Mouse (Mus musculus): ENCODE data around the gene Cops8. TPM values are rescaled to one million over a fixed set of nuclear protein-coding genes. Genes with fewer than 3 reads are reported as not detected.
A peak's percentile ranks its signal among the peaks of the same experiment; 100 is the strongest.

Gene Cops8
- polyA plus RNA-seq, 1 experiment from 2014 or later = 171 TPM

DNA sequence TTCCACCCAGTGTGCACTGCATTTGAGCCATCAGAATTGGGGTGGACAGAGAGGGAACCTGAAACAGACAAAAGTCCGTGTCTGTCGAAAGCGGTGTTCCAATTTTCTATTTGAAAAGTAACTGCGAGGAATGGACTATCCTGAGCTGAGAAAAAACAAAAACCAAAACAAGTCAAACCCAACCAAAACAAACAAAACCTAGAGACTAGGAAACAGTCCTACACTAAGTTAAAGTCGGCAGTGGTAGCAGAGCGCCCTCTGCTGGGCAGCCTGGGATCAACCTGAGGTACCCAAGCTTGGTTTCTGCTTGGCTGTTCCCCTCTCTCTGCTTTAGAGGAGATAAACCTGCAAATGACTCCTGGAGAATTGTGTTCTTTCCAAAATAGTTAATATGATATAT is 10.0 kb upstream of the Cops8 start:
- Histone ChIP-seq H3K4me1 (0 out of 2 replicates have a peak, but pooled peaks cover 3% of the 10 kb centered on the region), H3K4me2 (replicated peaks) (no peak overlapping the region), H3K27me3 (replicated peaks) (0 out of 2 replicates have a peak, but pooled peaks cover 3% of the 10 kb centered on the region), H3K36me3 (no peaks in the 10 kb centered on the region), H3K27ac (no peak overlapping the region), H3K9me3 (no peaks in the 10 kb centered on the region), H3K9ac (no peak overlapping the region), H3K4me3 (no peak overlapping the region)
- WGBS = 24% methylated on average over 6 of the region's 6 CpGs
- no peak for ATAC-seq (ENCODE audit: low FRiP score, low read depth)

DNA sequence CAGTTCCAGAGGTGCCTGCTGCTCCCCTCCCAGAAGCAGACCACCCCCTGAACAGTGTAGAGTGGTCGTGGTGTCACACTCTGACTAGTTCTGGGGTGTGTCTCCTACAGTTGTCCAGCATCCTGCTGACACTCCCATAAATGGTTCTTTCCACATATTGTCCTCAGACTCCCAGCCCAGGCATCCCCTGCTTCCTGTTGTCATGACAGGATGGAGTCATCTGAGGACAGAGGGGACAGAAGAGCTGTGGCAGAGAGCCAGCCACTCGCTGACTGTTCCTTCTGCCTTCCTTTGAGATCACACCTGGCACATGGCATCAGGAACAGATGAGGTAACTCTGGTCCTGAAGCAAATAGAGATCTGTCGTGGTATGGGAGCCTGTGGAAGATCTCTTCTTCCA is 3.6 kb upstream of the Cops8 start:
- no peak for ATAC-seq (ENCODE audit: low FRiP score, low read depth)
- Histone ChIP-seq H3K36me3 (no peaks in the 10 kb centered on the region), H3K4me2 (replicated peaks) (no peak overlapping the region), H3K4me1 (peaks cover 4% of the 10 kb centered on the region), H3K27ac (no peak overlapping the region), H3K4me3 (no peak overlapping the region), H3K9ac (no peak overlapping the region), H3K27me3 (replicated peaks) (no peaks in the 10 kb centered on the region; the same call in 1 of the 2 replicates), H3K9me3 (no peaks in the 10 kb centered on the region)
- 54% methylated on average over 3 of the region's 3 CpGs for WGBS

DNA sequence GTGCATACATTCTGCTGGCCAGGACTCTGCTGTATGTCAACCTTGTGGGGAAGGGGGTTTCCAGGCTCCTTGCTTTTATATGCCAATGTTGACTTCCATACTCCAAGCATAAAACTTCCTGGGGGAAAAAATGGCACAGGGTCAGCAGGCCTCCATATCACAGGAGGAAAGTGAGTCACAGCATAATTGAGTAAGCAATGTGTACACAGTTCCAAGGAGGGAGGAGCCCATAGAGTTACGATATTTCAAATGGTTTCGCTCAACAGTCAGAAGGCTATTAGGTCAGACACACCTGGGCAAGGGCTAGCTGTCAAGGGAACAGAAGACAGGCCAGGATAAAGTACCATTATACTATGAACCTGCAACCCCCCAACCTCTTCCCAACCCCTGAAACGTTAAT is 1.7 kb upstream of the Cops8 start:
- Histone ChIP-seq H3K9me3 (no peaks in the 10 kb centered on the region), H3K9ac (no peak overlapping the region), H3K36me3 (0 out of 2 replicates have a peak, but pooled peaks cover 7% of the 10 kb centered on the region), H3K4me1 (peaks cover 9% of the 10 kb centered on the region), H3K27ac (no peak overlapping the region), H3K4me3 (no peak overlapping the region), H3K4me2 (replicated peaks) (no peak overlapping the region), H3K27me3 (replicated peaks) (no peaks in the 10 kb centered on the region; the same call in 1 of the 2 replicates)
- no peak for ATAC-seq (ENCODE audit: low FRiP score, low read depth)
- 72% methylated on average over 3 of the region's 3 CpGs for WGBS

DNA sequence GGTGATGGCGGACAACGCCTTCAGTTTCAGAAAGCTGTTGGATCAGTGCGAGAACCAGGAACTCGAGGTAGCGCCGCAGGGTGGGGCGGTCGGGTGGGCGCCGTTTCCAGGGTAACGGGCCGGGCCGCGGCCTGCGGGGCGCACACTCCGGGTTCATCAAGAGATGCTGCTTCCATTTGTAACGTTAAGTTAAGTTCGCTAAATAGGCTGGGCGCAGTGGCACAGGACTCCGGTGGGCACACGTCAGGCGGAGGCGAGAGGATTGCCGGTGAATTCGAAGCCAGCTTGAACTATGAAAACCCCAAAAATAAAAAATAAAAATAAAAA is 743 bp downstream of the Cops8 start:
- peak overlapping the region; percentile 80 for H3K4me2 ChIP-seq (replicated peaks)
- H3K36me3 ChIP-seq = peaks cover 29% of the 10 kb centered on the region
- no peaks in the 10 kb centered on the region for H3K9me3 ChIP-seq
- under 1% methylated on average over 26 of the region's 26 CpGs for WGBS
- peak overlapping the region; percentile 81 for H3K9ac ChIP-seq
- no peak overlapping the region for H3K27ac ChIP-seq
- H3K4me3 ChIP-seq = peak overlapping the region; percentile 63
- no peaks in the 10 kb centered on the region; the same call in 1 of the 2 replicates for H3K27me3 ChIP-seq (replicated peaks)
- peak; percentile 76 for ATAC-seq (ENCODE audit: low FRiP score, low read depth)
- peaks cover 9% of the 10 kb centered on the region for H3K4me1 ChIP-seq

DNA sequence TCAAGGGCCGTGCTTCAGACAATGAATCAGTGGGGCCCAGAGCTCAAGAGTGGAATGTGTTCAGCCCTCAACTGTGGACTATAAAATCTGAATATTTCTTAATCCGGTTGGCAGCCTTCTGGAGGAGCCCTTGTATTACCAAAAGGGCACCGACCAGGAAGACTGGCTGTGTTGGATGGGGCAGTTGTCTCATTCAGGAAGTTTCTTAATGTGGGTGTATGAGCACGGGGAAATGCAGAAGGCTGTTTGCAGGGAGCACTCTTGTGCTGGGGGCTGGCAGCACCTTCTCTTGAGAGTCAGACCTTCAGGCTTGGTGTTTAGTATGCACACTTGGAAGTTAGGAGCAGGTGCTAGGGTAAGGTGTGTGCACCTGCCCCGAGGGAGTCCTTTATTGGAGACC is 6.6 kb downstream of the Cops8 start:
- no peak overlapping the region for H3K4me2 ChIP-seq (replicated peaks)
- H3K27me3 ChIP-seq (replicated peaks) = no peaks in the 10 kb centered on the region
- H3K9ac ChIP-seq = no peak overlapping the region
- no peak for ATAC-seq (ENCODE audit: low FRiP score, low read depth)
- peaks cover 4% of the 10 kb centered on the region; the same call in 1 of the 2 replicates for H3K4me1 ChIP-seq
- H3K9me3 ChIP-seq = no peaks in the 10 kb centered on the region
- H3K27ac ChIP-seq = no peak overlapping the region
- WGBS = 97% methylated on average over 5 of the region's 5 CpGs
- H3K4me3 ChIP-seq = no peak overlapping the region
- H3K36me3 ChIP-seq = peaks cover 83% of the 10 kb centered on the region

DNA sequence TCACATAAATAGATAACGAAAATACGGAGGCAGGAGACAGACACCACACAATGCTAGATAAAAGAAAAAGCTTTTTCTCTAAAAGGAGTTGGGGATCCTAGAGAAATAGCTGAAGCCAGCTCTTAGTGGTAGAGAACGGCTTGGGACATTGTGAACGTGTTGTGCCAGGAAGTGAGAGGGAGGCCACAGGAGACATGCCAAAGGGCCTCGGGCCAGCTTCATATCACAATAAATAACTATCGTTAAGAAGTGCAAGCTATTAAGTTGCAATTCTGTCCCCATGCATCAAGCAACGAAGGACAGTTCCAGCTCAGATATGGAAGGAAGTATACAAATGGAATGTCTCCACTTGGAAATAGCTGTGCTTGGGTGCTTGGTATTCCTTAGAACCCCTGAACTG is 14.5 kb downstream of the Cops8 start:
- Histone ChIP-seq H3K4me1 (no peaks in the 10 kb centered on the region), H3K9me3 (no peaks in the 10 kb centered on the region), H3K4me2 (replicated peaks) (no peak overlapping the region), H3K27ac (no peak overlapping the region), H3K9ac (no peak overlapping the region), H3K27me3 (replicated peaks) (no peaks in the 10 kb centered on the region), H3K4me3 (no peak overlapping the region), H3K36me3 (peaks cover 27% of the 10 kb centered on the region)
- 91% methylated on average over 7 of the region's 7 CpGs for WGBS
- no peak for ATAC-seq (ENCODE audit: low FRiP score, low read depth)

DNA sequence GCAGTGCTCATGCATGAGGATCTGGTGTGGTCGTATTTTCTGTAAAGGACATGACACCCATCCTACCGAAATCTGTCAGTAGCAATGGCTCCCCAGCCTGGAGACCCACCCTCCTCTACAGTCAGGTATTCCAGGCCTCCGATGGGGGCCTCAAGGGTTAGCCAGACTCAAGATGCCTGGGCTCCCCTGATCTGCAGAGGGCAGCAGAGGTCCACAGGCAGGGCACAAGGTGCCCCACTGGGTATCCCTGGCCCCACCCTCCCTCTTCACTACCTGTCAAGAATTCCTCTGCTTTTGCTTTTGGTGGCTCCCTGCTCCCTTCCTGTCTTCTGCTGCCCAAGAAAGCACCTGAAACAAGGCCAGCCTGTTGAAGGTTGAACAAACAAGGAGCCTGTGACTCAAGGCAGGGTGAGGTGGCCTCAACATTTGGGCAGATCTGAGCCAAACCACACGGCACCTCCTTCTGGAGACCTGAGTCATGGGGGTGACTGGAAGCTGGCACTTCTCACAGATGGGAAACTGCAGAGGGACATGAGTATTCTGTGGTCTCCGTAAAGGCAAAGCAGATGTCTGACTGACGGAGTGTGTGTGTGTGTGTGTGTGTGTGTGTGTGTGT is 30.7 kb downstream of the Cops8 start:
- no peaks in the 10 kb centered on the region for H3K27me3 ChIP-seq (replicated peaks)

DNA sequence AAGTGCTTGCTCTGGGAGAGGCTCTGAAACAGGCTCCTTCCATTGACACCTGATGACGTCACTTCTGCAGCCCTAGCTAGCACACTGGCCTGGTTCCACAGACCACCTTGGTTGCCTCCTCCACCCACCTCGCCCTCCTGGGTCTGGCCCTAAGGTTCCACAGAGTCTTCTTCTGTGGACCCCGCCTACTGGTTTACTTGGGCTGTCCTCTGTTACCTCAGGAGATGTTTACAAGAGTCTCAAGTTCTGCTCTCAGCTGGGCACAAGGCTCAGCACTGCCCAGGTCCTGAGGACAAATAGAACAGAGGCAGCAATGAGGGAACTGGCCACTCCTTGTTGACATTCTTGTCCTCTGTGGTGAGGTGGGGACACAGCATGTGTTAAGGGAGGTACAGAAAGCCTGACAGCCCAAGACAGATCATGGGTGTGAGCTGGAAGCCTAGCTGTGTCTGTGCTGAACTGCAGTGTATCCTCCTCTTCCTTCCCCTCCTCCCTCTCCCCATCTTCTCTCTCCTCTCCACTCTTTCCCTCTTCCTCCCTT is 31.5 kb downstream of the Cops8 start:
- no peaks in the 10 kb centered on the region for H3K36me3 ChIP-seq
- no peak overlapping the region for H3K4me3 ChIP-seq
- no peak for ATAC-seq (ENCODE audit: low FRiP score, low read depth)
- no peaks in the 10 kb centered on the region for H3K27me3 ChIP-seq (replicated peaks)
- H3K4me1 ChIP-seq = no peaks in the 10 kb centered on the region
- H3K27ac ChIP-seq = no peak overlapping the region
- no peak overlapping the region for H3K4me2 ChIP-seq (replicated peaks)
- WGBS = 75% methylated on average over 3 of the region's 3 CpGs
- no peak overlapping the region for H3K9ac ChIP-seq
- H3K9me3 ChIP-seq = no peaks in the 10 kb centered on the region

More for the DNA sequence above, 30.7 kb downstream of the Cops8 start:
- 83% methylated on average over 6 of the region's 6 CpGs for WGBS
- Histone ChIP-seq H3K27ac (no peak overlapping the region), H3K9ac (no peak overlapping the region), H3K4me1 (no peaks in the 10 kb centered on the region), H3K36me3 (no peaks in the 10 kb centered on the region), H3K4me3 (no peak overlapping the region), H3K4me2 (replicated peaks) (no peak overlapping the region), H3K9me3 (no peaks in the 10 kb centered on the region)
- no peak for ATAC-seq (ENCODE audit: low FRiP score, low read depth)

DNA sequence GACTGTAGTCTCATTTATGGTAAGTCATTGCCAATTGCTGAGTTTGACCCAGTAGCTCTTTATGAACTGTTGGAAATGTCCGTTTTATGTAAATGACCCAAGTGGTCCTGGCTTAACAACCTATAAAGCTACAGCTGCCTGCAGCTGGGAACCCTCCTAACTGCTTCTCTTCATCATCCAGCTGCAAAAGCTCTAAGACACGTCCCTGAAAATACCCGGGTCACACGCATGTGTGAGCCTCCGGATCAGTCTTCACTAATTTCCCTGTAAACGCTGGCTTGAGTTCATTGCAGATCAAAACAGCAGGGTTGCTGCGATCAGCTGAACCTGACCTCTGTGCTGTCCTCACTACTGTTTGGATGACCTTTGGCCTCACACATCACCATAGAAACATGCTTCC is 35.6 kb downstream of the Cops8 start:
- Histone ChIP-seq H3K36me3 (no peaks in the 10 kb centered on the region), H3K4me2 (replicated peaks) (no peak overlapping the region), H3K27me3 (replicated peaks) (no peaks in the 10 kb centered on the region), H3K4me3 (no peak overlapping the region), H3K27ac (no peak overlapping the region), H3K9me3 (no peaks in the 10 kb centered on the region), H3K9ac (no peak overlapping the region), H3K4me1 (no peaks in the 10 kb centered on the region)
- WGBS = 71% methylated on average over 7 of the region's 7 CpGs
- ATAC-seq (ENCODE audit: low FRiP score, low read depth) = no peak

DNA sequence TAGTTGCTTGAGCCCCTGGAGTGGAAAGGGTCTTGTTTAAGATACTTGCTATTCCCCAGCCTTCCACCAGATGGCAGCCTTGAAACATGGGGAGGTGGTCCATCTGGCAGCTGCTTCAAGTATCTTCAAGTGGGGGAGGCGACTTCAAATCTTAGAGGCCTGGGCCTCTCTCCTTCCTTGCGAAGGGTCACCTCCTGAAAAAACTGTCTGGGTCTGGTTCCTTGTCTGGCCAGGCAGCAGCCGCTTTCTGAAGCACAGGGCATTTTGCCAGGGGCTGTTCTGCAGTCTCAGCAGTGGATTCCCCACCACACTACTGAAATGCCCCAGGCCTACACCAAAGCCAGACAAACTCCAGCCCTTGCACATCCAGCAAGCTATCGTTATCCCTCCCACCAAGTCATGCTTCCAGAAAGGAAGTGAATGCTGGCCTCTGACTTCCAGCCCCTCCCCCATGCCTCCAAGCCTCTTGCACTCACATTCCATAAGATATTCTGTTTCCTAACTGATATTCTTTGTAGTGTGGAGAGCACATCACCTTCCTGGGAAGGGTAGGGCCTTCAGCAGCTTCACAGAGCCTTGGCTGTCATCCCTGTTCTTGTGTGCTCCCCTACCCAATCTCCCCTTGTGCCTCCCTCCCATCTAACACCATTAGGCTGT is 48.1 kb downstream of the Cops8 start:
- 17% methylated on average over 4 of the region's 4 CpGs for WGBS
- Histone ChIP-seq H3K4me3 (no peak overlapping the region), H3K27me3 (replicated peaks) (no peaks in the 10 kb centered on the region), H3K4me1 (peaks cover 10% of the 10 kb centered on the region; the same call in 1 of the 2 replicates), H3K9me3 (no peaks in the 10 kb centered on the region), H3K4me2 (replicated peaks) (no peak overlapping the region), H3K36me3 (no peaks in the 10 kb centered on the region), H3K9ac (no peak overlapping the region), H3K27ac (no peak overlapping the region)
- ATAC-seq (ENCODE audit: low FRiP score, low read depth) = no peak

DNA sequence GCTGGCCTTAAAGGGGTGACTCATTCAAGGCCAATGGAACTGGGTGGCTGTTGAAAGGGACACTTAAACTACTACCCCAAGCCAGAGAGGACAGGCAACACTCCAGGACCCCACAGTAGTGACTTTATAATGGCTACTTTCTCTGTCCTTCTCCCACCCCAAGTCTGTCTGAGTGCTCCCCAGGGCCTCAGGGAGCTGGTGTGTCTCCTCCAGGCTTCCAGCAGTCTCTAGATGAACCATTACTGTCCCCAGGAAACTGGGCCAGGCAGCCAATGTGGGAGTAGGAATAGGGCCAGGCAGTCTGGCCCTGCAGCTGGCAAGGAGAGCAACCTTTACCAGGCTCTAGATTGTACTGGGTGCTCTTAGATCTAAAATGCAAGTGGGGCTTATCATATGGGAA is 49.0 kb downstream of the Cops8 start:
- Histone ChIP-seq H3K9ac (no peak overlapping the region), H3K27me3 (replicated peaks) (no peaks in the 10 kb centered on the region), H3K36me3 (no peaks in the 10 kb centered on the region), H3K4me2 (replicated peaks) (no peak overlapping the region), H3K9me3 (no peaks in the 10 kb centered on the region), H3K4me3 (no peak overlapping the region), H3K4me1 (peaks cover 10% of the 10 kb centered on the region; the same call in 1 of the 2 replicates), H3K27ac (no peak overlapping the region)
- no peak for ATAC-seq (ENCODE audit: low FRiP score, low read depth)

DNA sequence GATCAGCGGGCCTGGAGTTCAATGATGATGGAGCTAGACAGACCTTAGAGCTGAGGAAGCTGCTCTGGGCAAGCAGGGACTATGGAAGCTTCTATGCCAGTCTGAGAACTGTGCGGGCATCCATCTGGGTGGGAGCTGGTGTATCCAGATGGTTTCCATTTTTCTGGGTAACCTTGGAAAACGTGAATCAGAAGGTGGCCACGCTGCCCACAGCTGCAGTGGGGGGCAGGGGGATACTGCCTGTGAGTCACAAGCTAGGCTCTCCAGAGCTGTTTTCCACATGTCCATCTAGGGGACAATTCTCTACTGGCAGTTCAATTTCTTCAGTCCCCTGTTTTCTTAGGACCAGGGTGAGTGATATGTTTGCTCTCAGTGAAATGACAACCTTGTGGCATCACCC is 49.8 kb downstream of the Cops8 start:
- 78% methylated on average over 4 of the region's 4 CpGs for WGBS
- Histone ChIP-seq H3K4me1 (peaks cover 10% of the 10 kb centered on the region; the same call in 1 of the 2 replicates), H3K4me2 (replicated peaks) (no peak overlapping the region)

More for the DNA sequence above, 49.8 kb downstream of the Cops8 start:
- no peaks in the 10 kb centered on the region for H3K27me3 ChIP-seq (replicated peaks)
- H3K4me3 ChIP-seq = no peak overlapping the region
- no peaks in the 10 kb centered on the region for H3K36me3 ChIP-seq
- H3K9ac ChIP-seq = no peak overlapping the region
- ATAC-seq (ENCODE audit: low FRiP score, low read depth) = no peak
- H3K9me3 ChIP-seq = no peaks in the 10 kb centered on the region
- no peak overlapping the region for H3K27ac ChIP-seq

Data from neural tube, embryonic 12.5 days (tissue).